In genomic region chr11:87708979-87709378, GRCm38 (mm10) we compare ENCODE assay signal across 16 mouse cellular contexts. TPM values are rescaled to one million over a fixed set of nuclear protein-coding genes. Genes with fewer than 3 reads are reported as not detected.
A peak's percentile ranks its signal among the peaks of the same experiment; 100 is the strongest.
DNase-seq lines count a peak whose midpoint lies in the region; ATAC-seq and TF ChIP-seq lines count a peak whose summit lies in the region.
"Had no signal": no experiment of that assay in that cellular context is flagged by ENCODE, and none has a peak within 500 bp of the region (broad histone marks: within the 10 kb centered on the region; RNA-seq: fewer than 3 reads in every experiment).

No protein-coding gene starts in this region.

- no peaks in the 10 kb centered on the region for H3K27me3 ChIP-seq in liver, embryonic 11.5 days (replicated peaks; ENCODE audit: control insufficient read depth, insufficient read depth, low read length)
- H3K27me3 ChIP-seq in embryonic facial prominence, embryonic 12.5 days = no peaks in the 10 kb centered on the region
- no peaks in the 10 kb centered on the region for H3K27me3 ChIP-seq in intestine, embryonic 15.5 days (replicated peaks)
- H3K27me3 ChIP-seq in stomach, embryonic 16.5 days (ENCODE audit: control insufficient read depth, insufficient read depth, low read length) = no peaks in the 10 kb centered on the region
- H3K27me3 ChIP-seq in midbrain, postnatal 0 days (ENCODE audit: insufficient read depth, low read length) = no peaks in the 10 kb centered on the region

- peaks cover 61% of the 10 kb centered on the region for H3K4me1 ChIP-seq in liver, embryonic 11.5 days (replicated peaks; ENCODE audit: control insufficient read depth, insufficient read depth, low read length)
- peaks cover 5% of the 10 kb centered on the region; the same call in 1 of the 2 replicates for H3K4me1 ChIP-seq in embryonic facial prominence, embryonic 12.5 days
- H3K4me1 ChIP-seq in intestine, embryonic 15.5 days (replicated peaks) = peaks cover 17% of the 10 kb centered on the region
- H3K4me1 ChIP-seq in stomach, embryonic 16.5 days (ENCODE audit: control insufficient read depth, insufficient read depth, low read length) = peaks cover 23% of the 10 kb centered on the region
- H3K4me1 ChIP-seq in midbrain, postnatal 0 days (ENCODE audit: insufficient read depth, low read length) = peaks cover 4% of the 10 kb centered on the region; the same call in 1 of the 2 replicates

- H3K9me3 ChIP-seq in liver, embryonic 11.5 days (ENCODE audit: control insufficient read depth, low read length) = no peaks in the 10 kb centered on the region
- H3K9me3 ChIP-seq in embryonic facial prominence, embryonic 12.5 days = no peaks in the 10 kb centered on the region
- H3K9me3 ChIP-seq in intestine, embryonic 15.5 days = no peaks in the 10 kb centered on the region
- H3K9me3 ChIP-seq in stomach, embryonic 16.5 days (replicated peaks; ENCODE audit: control insufficient read depth, low read length) = no peaks in the 10 kb centered on the region
- no peaks in the 10 kb centered on the region for H3K9me3 ChIP-seq in midbrain, postnatal 0 days (ENCODE audit: low read length)
- H3K9me3 ChIP-seq: forebrain, embryonic 10.5 days had no signal

- peak overlapping the region; percentile 34; the same call in 1 of the 2 replicates for H3K9ac ChIP-seq in liver, embryonic 11.5 days (ENCODE audit: low read depth, low read length)
- no peak overlapping the region for H3K9ac ChIP-seq in embryonic facial prominence, embryonic 12.5 days
- H3K9ac ChIP-seq in intestine, embryonic 15.5 days = peak overlapping the region; percentile 13; the same call in 1 of the 2 replicates
- H3K9ac ChIP-seq in stomach, embryonic 16.5 days (ENCODE audit: low read length) = no peak overlapping the region; the same call in 1 of the 2 replicates
- no peak overlapping the region for H3K9ac ChIP-seq in midbrain, postnatal 0 days (replicated peaks; ENCODE audit: low read length, poor library complexity, severe bottlenecking)
- H3K9ac ChIP-seq: hindbrain, embryonic 14.5 days had no signal

- no peak for ATAC-seq in liver, embryonic 11.5 days (replicated peaks; ENCODE audit: low FRiP score)
- ATAC-seq in embryonic facial prominence, embryonic 12.5 days (ENCODE audit: insufficient number of reproducible peaks, insufficient read depth, low FRiP score, low TSS enrichment) = no peak
- no peak for ATAC-seq in intestine, embryonic 15.5 days
- no peak for ATAC-seq in stomach, embryonic 16.5 days (ENCODE audit: insufficient read depth, low FRiP score)
- no peak for ATAC-seq in midbrain, postnatal 0 days (ENCODE audit: low FRiP score)

- no peaks in the 10 kb centered on the region for H3K36me3 ChIP-seq in liver, embryonic 11.5 days (ENCODE audit: control insufficient read depth, insufficient read depth, low read length)
- no peaks in the 10 kb centered on the region for H3K36me3 ChIP-seq in embryonic facial prominence, embryonic 12.5 days
- no peaks in the 10 kb centered on the region for H3K36me3 ChIP-seq in intestine, embryonic 15.5 days
- H3K36me3 ChIP-seq in stomach, embryonic 16.5 days (ENCODE audit: control insufficient read depth, insufficient read depth, low read length) = no peaks in the 10 kb centered on the region
- H3K36me3 ChIP-seq in midbrain, postnatal 0 days (ENCODE audit: insufficient read depth, low read length) = no peaks in the 10 kb centered on the region
- H3K36me3 ChIP-seq: forebrain, embryonic 10.5 days had no signal

- peak overlapping the region; percentile 66 for H3K4me2 ChIP-seq in liver, embryonic 11.5 days
- no peak overlapping the region for H3K4me2 ChIP-seq in embryonic facial prominence, embryonic 12.5 days (replicated peaks)
- H3K4me2 ChIP-seq in intestine, embryonic 15.5 days (replicated peaks) = peak overlapping the region; percentile 57
- peak overlapping the region; percentile 55 for H3K4me2 ChIP-seq in stomach, embryonic 16.5 days (ENCODE audit: low read depth, low read length)
- H3K4me2 ChIP-seq in midbrain, postnatal 0 days (ENCODE audit: low read depth, low read length, poor library complexity, severe bottlenecking) = no peak overlapping the region

- TF ChIP-seq CTCF in midbrain, postnatal 0 days (IDR thresholded peaks at IDR 0.05) = no peak

- WGBS in liver, embryonic 11.5 days = 87% methylated on average over 5 of the region's 5 CpGs
- WGBS in embryonic facial prominence, embryonic 12.5 days = 80% methylated on average over 5 of the region's 5 CpGs
- WGBS in intestine, embryonic 15.5 days = 74% methylated on average over 5 of the region's 5 CpGs
- WGBS in stomach, embryonic 16.5 days = 74% methylated on average over 5 of the region's 5 CpGs
- WGBS in midbrain, postnatal 0 days = 73% methylated on average over 5 of the region's 5 CpGs

- H3K27ac ChIP-seq in liver, embryonic 11.5 days (ENCODE audit: low read depth, low read length) = 0 out of 2 replicates have a peak overlapping the region, but pooled peaks have one; percentile 6
- peak overlapping the region; percentile 69; the same call in 1 of the 2 replicates for H3K27ac ChIP-seq in embryonic facial prominence, embryonic 12.5 days
- peak overlapping the region; percentile 84 for H3K27ac ChIP-seq in intestine, embryonic 15.5 days
- peak overlapping the region; percentile 94 for H3K27ac ChIP-seq in stomach, embryonic 16.5 days (ENCODE audit: low read length)
- H3K27ac ChIP-seq in midbrain, postnatal 0 days (ENCODE audit: low read depth, low read length) = no peak overlapping the region
- H3K27ac ChIP-seq: hindbrain, embryonic 14.5 days had no signal

- no peak overlapping the region; the same call in 1 of the 2 replicates for H3K4me3 ChIP-seq in liver, embryonic 11.5 days (ENCODE audit: low read depth, low read length)
- no peak overlapping the region for H3K4me3 ChIP-seq in embryonic facial prominence, embryonic 12.5 days
- no peak overlapping the region for H3K4me3 ChIP-seq in intestine, embryonic 15.5 days (replicated peaks)
- no peak overlapping the region for H3K4me3 ChIP-seq in stomach, embryonic 16.5 days (replicated peaks; ENCODE audit: low read length)
- no peak overlapping the region for H3K4me3 ChIP-seq in midbrain, postnatal 0 days (ENCODE audit: low read depth, low read length)

- DNase-seq in liver, embryonic 11.5 days (ENCODE audit: low spot score) = no peak
- no peak for DNase-seq in liver
- no peak for DNase-seq in midbrain, postnatal 0 days (ENCODE audit: low spot score)
- no peak for DNase-seq in layer of hippocampus, postnatal 36 days
- DNase-seq: adrenal gland, adult 8-10 months; cerebellum, adult 2 months; gastrocnemius, postnatal 25 days; heart, postnatal 10 days; left cerebral cortex, postnatal 4 days; midbrain, embryonic 14.5 days; thymus, adult 18-20 months had no signal

RNA-seq across cellular contexts. Expression of gene Supt4a, which starts 28.4 kb away (rescaled TPM):
- polyA plus RNA-seq in liver, embryonic 11.5 days (2014; fragmentation: Nextera tagmentation; extraction: Ambion mirVana) = 233 and 240 TPM in 2 replicates
- 158 TPM in 2 replicates for polyA plus RNA-seq in embryonic facial prominence, embryonic 12.5 days (2016; fragmentation: Nextera tagmentation; extraction: Ambion mirVana)
- 117 and 121 TPM in 2 replicates for polyA plus RNA-seq in intestine, embryonic 15.5 days (2015; fragmentation: Nextera tagmentation; extraction: Ambion mirVana)
- polyA plus RNA-seq in stomach, embryonic 16.5 days (2015; fragmentation: Nextera tagmentation; extraction: Ambion mirVana) = 116 and 119 TPM in 2 replicates
- total RNA-seq in midbrain, postnatal 0 days (2014; rRNA removed) = 47.8 and 55.4 TPM in 2 replicates
- polyA plus RNA-seq in midbrain, postnatal 0 days (2015; fragmentation: Nextera tagmentation; extraction: Ambion mirVana) = 122 and 128 TPM in 2 replicates
- 10 to 100 TPM; 71.7 to 78.7 TPM for total RNA-seq in layer of hippocampus, postnatal 36 days (2021)

RNA-seq across cellular contexts. Expression of gene Rnf43, which starts 46.5 kb away (rescaled TPM):
- polyA plus RNA-seq in liver, embryonic 11.5 days (2014; fragmentation: Nextera tagmentation; extraction: Ambion mirVana) = 8.2 and 10.0 TPM in 2 replicates
- polyA plus RNA-seq in embryonic facial prominence, embryonic 12.5 days (2016; fragmentation: Nextera tagmentation; extraction: Ambion mirVana) = 4.5 and 5.5 TPM in 2 replicates
- polyA plus RNA-seq in intestine, embryonic 15.5 days (2015; fragmentation: Nextera tagmentation; extraction: Ambion mirVana) = 14.1 and 14.7 TPM in 2 replicates
- polyA plus RNA-seq in stomach, embryonic 16.5 days (2015; fragmentation: Nextera tagmentation; extraction: Ambion mirVana) = 14.7 and 16.9 TPM in 2 replicates
- 2.8 and 5.0 TPM in 2 replicates for total RNA-seq in midbrain, postnatal 0 days (2014; rRNA removed)
- polyA plus RNA-seq in midbrain, postnatal 0 days (2015; fragmentation: Nextera tagmentation; extraction: Ambion mirVana) = 0.56 and 0.93 TPM in 2 replicates
- 1 to 10 TPM; 2.0 to 2.6 TPM for total RNA-seq in layer of hippocampus, postnatal 36 days (2021)

RNA-seq across cellular contexts. Expression of gene Tspoap1, which starts 51.4 kb away (rescaled TPM):
- 7.7 and 9.3 TPM in 2 replicates for polyA plus RNA-seq in liver, embryonic 11.5 days (2014; fragmentation: Nextera tagmentation; extraction: Ambion mirVana)
- polyA plus RNA-seq in embryonic facial prominence, embryonic 12.5 days (2016; fragmentation: Nextera tagmentation; extraction: Ambion mirVana) = 5.1 and 8.6 TPM in 2 replicates
- polyA plus RNA-seq in intestine, embryonic 15.5 days (2015; fragmentation: Nextera tagmentation; extraction: Ambion mirVana) = 0.96 and 1.5 TPM in 2 replicates
- polyA plus RNA-seq in stomach, embryonic 16.5 days (2015; fragmentation: Nextera tagmentation; extraction: Ambion mirVana) = 1.5 and 1.7 TPM in 2 replicates
- total RNA-seq in midbrain, postnatal 0 days (2014; rRNA removed) = 206 and 215 TPM in 2 replicates
- 47.3 and 57.8 TPM in 2 replicates for polyA plus RNA-seq in midbrain, postnatal 0 days (2015; fragmentation: Nextera tagmentation; extraction: Ambion mirVana)
- total RNA-seq in layer of hippocampus, postnatal 36 days (2021) = 100 to 1,000 TPM; 146 to 163 TPM

Comparison
In these comparisons a context has a peak if more than half of its experiments do, and no peak if none do; other contexts are left out.
1. H3K4me2 ChIP-seq: peak in liver, embryonic 11.5 days (single experiment), intestine, embryonic 15.5 days (single experiment) and stomach, embryonic 16.5 days (single experiment); none in embryonic facial prominence, embryonic 12.5 days (single experiment) and midbrain, postnatal 0 days (single experiment).
2. H3K9ac ChIP-seq: peak in liver, embryonic 11.5 days (single experiment) and intestine, embryonic 15.5 days (single experiment); none in embryonic facial prominence, embryonic 12.5 days (single experiment), stomach, embryonic 16.5 days (single experiment) and midbrain, postnatal 0 days (single experiment).